Mouse (Mus musculus) heart, postnatal 0 days (tissue): ENCODE measurements at regions not wholly inside any gene's neighbourhood (a gene's known extent, or its start where the extent isn't known, plus 50 kb on each side); places are given as distances from the start of the nearest gene placed in this dataset.

ENCODE experiments used
- ATAC-seq: fragments of 200-750 bp; cut with Nextera tagmentation; 2 replicates; pipeline ENCODE4 v1.8.0; 2017; ENCODE audit warnings: low read depth, moderate number of reproducible peaks, moderate library complexity; ENCODE audit not compliant: insufficient read depth
- DNase-seq: peaks from one replicate; pipeline ENCODE4 v3.0.0-alpha.2; 2016; ENCODE audit warnings: low spot score
- H3K27ac ChIP-seq: fragments of 300-500 bp; sonication (generic); 2 replicates; pipeline ENCODE4 v1.5.1; 2014; ENCODE audit warnings: low read depth, mild to moderate bottlenecking
- H3K27me3 ChIP-seq: fragments of 300-500 bp; sonication (generic); 2 replicates; pipeline ENCODE4 v1.6.1; 2014; ENCODE audit warnings: low read length, mixed read lengths; ENCODE audit not compliant: control insufficient read depth, insufficient read depth
- H3K36me3 ChIP-seq: fragments of 300-500 bp; sonication (generic); replicated peaks from 2 replicates; pipeline ENCODE4 v1.6.1; 2014; ENCODE audit warnings: low read length, mixed read lengths; ENCODE audit not compliant: control insufficient read depth, insufficient read depth
- H3K4me1 ChIP-seq: fragments of 300-500 bp; sonication (generic); 2 replicates; pipeline ENCODE4 v1.6.1; 2014; ENCODE audit warnings: antibody characterized with exemption; ENCODE audit not compliant: control insufficient read depth, insufficient read depth
- H3K4me2 ChIP-seq: fragments of 300-500 bp; sonication (generic); 2 replicates; pipeline ENCODE4 v1.6.1; 2014; ENCODE audit warnings: low read depth, mild to moderate bottlenecking, low read length, moderate library complexity
- H3K4me3 ChIP-seq: fragments of 300-500 bp; sonication (generic); 2 replicates; pipeline ENCODE4 v1.5.1; 2014; ENCODE audit warnings: low read depth, low read length
- H3K9ac ChIP-seq: fragments of 300-500 bp; sonication (generic); replicated peaks from 2 replicates; pipeline ENCODE4 v1.6.1; 2014; ENCODE audit warnings: low read depth, low read length, mixed read lengths
- H3K9me3 ChIP-seq: fragments of 300-500 bp; sonication (generic); replicated peaks from 2 replicates; pipeline ENCODE4 v1.6.1; 2016; ENCODE audit warnings: low read length; ENCODE audit not compliant: control insufficient read depth
- CTCF ChIP-seq: IDR thresholded peaks from 2 replicates; pipeline ENCODE4 v1.5.1; 2016; ENCODE audit warnings: antibody characterized with exemption, control low read depth, low read depth
- EP300 ChIP-seq: IDR thresholded peaks from 2 replicates; pipeline ENCODE4 v1.6.1; 2016; ENCODE audit warnings: antibody characterized with exemption, low read depth
- WGBS: fragments of 180-500 bp; shearing (Covaris S2); extraction: QIAGEN DNeasy Blood & Tissue Kit; methylation state at CpG from one replicate; pipeline ENCODE4 v1.1.7; 2014; 5-methylcytosine and 5-hydroxymethylcytosine counted together

DNA sequence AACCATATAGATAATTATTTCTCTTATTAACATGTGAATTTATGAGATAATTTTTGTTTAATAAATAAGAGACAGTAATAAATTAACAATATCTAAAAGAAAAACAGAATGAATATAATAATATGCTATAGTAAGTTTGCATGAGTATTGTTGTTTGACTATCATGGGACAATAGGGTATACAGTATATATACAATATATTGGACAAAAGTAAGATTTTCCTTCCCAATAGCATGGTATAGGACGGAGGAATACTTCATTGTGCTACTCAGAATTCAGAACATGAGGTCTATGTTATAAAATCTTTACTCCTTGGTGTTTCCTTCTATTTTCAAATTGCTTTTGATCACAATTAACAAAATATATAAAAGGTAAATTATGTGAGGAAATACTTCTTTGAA lies 771.0 kb upstream of the Pcdh20 start:
- TF ChIP-seq EP300, result no peak
- no peak for TF ChIP-seq CTCF
- 64% methylated on average over 1 of the region's 1 CpGs for WGBS
- Histone ChIP-seq H3K9ac (no peak overlapping the region), H3K4me3 (no peak overlapping the region), H3K36me3 (no peaks in the 10 kb centered on the region), H3K9me3 (no peaks in the 10 kb centered on the region), H3K4me1 (no peaks in the 10 kb centered on the region), H3K27me3 (no peaks in the 10 kb centered on the region), H3K4me2 (no peak overlapping the region), H3K27ac (no peak overlapping the region)
- no peak for ATAC-seq
- no peak for DNase-seq

DNA sequence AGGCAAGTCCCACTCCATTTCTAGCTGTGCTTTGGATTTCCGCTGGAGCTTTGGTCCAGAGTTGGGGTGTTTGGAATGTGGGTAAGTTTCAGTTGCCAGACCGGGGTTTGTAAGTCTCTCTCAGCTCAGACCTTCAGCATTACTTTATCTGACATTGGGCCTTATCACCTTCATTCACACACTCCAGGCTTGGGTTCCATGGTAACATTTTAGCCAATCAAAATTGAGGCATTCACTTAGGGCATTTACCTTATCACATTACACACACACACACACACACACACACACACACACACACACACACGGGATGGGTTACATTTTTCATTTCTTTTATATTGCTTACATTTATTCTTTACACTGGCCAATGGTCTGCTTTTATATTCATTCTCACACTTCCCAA lies 765.3 kb upstream of the Pcdh20 start:
- Histone ChIP-seq H3K36me3 (no peaks in the 10 kb centered on the region), H3K4me2 (no peak overlapping the region), H3K4me3 (no peak overlapping the region), H3K9me3 (no peaks in the 10 kb centered on the region), H3K4me1 (no peaks in the 10 kb centered on the region), H3K27me3 (no peaks in the 10 kb centered on the region), H3K9ac (no peak overlapping the region), H3K27ac (no peak overlapping the region)
- ATAC-seq, result no peak
- TF ChIP-seq EP300, result no peak
- no peak for TF ChIP-seq CTCF
- no peak for DNase-seq
- WGBS, result 33% methylated on average over 3 of the region's 3 CpGs

DNA sequence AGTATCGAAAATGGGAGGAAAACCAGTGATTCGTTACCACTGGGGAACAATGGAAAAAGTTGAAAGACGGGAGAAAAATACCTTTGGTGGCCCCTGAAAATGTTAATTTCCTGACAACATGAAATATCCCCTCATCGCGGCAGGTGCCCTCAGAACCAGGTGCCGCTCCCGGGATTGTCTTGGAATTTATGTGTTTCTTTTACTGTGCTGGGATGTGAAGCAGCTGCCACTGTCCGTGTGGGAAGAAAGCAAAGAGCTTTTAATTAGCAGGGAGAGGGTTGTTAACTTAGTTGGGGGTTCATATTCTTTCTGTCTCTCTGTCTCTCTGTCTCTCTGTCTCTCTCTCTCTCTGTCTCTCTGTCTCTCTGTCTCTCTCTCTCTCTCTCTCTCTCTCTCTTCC lies 759.3 kb upstream of the Pcdh20 start:
- Histone ChIP-seq H3K27ac (no peak overlapping the region), H3K4me1 (no peaks in the 10 kb centered on the region), H3K9ac (no peak overlapping the region), H3K36me3 (no peaks in the 10 kb centered on the region), H3K4me3 (no peak overlapping the region), H3K4me2 (no peak overlapping the region), H3K27me3 (no peaks in the 10 kb centered on the region), H3K9me3 (no peaks in the 10 kb centered on the region)
- WGBS, result 43% methylated on average over 8 of the region's 8 CpGs
- TF ChIP-seq CTCF (no peak), EP300 (no peak)
- no peak for DNase-seq
- no peak for ATAC-seq

DNA sequence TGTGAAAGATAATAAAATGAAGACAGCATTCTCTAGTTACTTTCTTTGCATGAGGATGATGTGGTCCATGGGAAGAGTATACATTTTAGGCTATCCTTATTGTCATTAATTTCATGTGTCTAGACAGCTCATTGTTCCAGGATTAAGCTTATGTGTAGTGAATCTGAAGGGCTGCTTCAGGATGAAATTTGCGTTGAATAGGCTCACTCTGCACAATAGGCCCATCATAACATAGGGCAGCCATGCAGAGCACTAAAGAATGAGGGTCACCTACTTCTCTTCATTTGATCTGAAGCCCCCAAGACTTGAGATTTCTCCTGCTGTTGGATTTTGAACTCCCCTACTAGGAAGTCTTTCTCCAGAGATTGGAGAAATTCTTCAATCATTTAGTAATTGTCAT lies 746.2 kb upstream of the Pcdh20 start:
- H3K9ac ChIP-seq, result no peak overlapping the region
- no peak overlapping the region for H3K27ac ChIP-seq
- H3K9me3 ChIP-seq, result no peaks in the 10 kb centered on the region
- no peak for TF ChIP-seq EP300
- no peak for TF ChIP-seq CTCF
- H3K27me3 ChIP-seq, result no peaks in the 10 kb centered on the region
- H3K4me1 ChIP-seq, result no peaks in the 10 kb centered on the region
- no peaks in the 10 kb centered on the region for H3K36me3 ChIP-seq
- H3K4me2 ChIP-seq, result no peak overlapping the region
- H3K4me3 ChIP-seq, result no peak overlapping the region
- DNase-seq, result no peak
- no peak for ATAC-seq
- WGBS, result 47% methylated on average over 1 of the region's 1 CpGs

DNA sequence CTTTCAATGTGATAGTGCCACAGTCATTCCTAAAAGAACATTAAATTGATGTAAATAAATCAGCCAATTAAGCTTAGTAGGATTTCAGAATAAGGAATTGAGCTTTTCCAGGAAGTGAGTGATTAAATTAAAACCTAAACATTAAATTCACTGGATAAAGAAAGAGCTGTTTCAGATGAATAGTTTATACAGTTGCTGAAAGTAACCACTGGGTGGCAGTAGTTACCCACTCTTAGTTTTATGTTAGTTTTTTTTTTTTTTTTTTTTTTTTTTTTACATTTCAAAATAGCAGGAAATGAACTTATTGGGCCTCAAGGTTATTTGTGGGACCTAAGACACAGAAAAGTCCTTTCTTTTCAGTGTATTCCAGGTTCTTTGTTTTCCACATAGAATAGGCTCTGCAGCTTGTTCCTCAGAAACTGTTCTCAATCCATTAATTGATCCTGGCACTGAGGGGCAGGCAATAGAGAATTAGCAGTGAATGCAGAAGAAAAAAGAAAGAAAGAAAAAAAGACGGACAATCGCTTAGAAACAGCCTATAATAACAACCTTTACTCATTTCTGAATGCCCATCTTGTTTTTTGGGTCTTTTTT lies 710.3 kb upstream of the Pcdh20 start:
- TF ChIP-seq CTCF (peak; percentile 45), EP300 (no peak)
- WGBS, result 28% methylated on average over 2 of the region's 2 CpGs

DNA sequence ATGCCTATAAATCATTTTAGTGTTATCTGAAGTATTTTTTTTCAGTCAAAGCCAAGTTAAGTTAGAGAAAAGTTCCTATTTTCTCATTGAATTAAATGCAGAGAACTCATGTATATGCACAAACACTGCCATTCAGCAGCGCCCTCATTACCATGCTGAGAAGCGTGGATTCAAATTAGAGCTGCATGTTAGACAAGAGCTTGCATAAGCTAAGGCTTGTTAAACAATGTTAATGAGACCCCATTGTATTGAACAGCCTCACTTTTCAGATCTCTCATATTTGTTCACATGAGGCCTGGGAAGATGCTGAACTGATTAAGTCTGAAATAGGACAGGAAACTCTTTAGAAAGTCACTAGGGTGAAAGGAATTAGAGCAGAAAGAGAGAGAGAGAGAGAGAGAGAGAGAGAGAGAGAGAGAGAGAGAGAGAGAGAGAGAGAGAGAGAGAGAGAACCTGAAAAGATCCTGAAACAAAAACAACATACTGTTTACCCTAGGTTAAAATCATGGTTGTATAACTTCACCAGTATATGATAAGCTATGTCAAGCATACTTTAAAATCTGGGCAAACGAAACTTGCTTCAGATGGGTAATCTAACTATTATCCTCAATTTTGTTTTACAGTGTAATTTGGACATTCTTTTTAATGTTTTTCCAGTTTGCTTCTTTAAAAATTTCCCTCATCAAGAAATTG lies 671.9 kb upstream of the Pcdh20 start:
- no peaks in the 10 kb centered on the region for H3K9me3 ChIP-seq
- no peak overlapping the region for H3K4me2 ChIP-seq
- no peaks in the 10 kb centered on the region for H3K27me3 ChIP-seq
- 71% methylated on average over 3 of the region's 3 CpGs for WGBS
- no peak for TF ChIP-seq CTCF
- TF ChIP-seq EP300, result no peak
- DNase-seq (no peak), ATAC-seq (no peak)
- no peak overlapping the region for H3K27ac ChIP-seq
- no peak overlapping the region for H3K9ac ChIP-seq
- no peaks in the 10 kb centered on the region for H3K36me3 ChIP-seq
- H3K4me3 ChIP-seq, result no peak overlapping the region
- no peaks in the 10 kb centered on the region for H3K4me1 ChIP-seq

More for the DNA sequence above, 710.3 kb upstream of the Pcdh20 start:
- no peak overlapping the region for H3K9ac ChIP-seq
- ATAC-seq, result no peak
- H3K27ac ChIP-seq, result no peak overlapping the region
- no peaks in the 10 kb centered on the region for H3K9me3 ChIP-seq
- H3K4me2 ChIP-seq, result no peak overlapping the region
- no peak overlapping the region for H3K4me3 ChIP-seq
- no peaks in the 10 kb centered on the region for H3K36me3 ChIP-seq
- no peaks in the 10 kb centered on the region for H3K27me3 ChIP-seq
- DNase-seq, result peak; percentile 30
- no peaks in the 10 kb centered on the region for H3K4me1 ChIP-seq
